Mouse (Mus musculus): Measurements from ENCODE around the gene Bbs9.

GRCm38 (mm10) chr9:22638502-22638901 lies 163.0 kb downstream of the Bbs9 start:
- TF ChIP-seq CTCF (conservative IDR thresholded peaks at IDR 0.05; ENCODE audit: insufficient read depth, insufficient read length, low read depth, low read length) (no peak), POLR2A (IDR thresholded peaks at IDR 0.05; ENCODE audit: low read depth, low read length) (no peak)
